Mouse (Mus musculus): Measurements from ENCODE around the gene Arid1b. TPM values are rescaled to one million over a fixed set of nuclear protein-coding genes. Genes with fewer than 3 reads are reported as not detected.

The Arid1b gene
- total and polyA plus RNA-seq, 3 experiments: 11.6 to 49.1 (median 32.4) TPM

DNA sequence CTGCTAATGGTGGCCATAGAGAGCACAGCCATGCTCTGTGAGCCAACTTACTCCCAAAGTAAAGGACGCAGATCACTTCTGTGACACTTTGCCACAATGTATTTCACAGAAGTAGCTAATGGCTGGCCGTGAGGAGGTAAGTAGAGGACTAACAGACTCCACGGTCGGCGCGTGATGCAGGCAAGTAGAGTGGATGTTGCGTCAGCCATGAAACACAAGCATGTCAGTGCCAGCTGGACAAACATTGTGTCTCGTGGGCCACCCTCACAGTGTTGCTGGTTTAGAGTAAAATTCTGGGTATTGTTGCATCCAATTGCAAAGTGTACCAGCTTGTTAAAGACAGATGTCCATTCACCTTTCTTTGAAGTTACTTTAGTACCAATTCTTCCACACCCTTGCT lies 213.7 kb downstream of the Arid1b start:
- H3K4me1 ChIP-seq (ENCODE audit: insufficient read depth, low read depth, low read length): peaks cover 4% of the 10 kb centered on the region; the same call in 1 of the 2 replicates

DNA sequence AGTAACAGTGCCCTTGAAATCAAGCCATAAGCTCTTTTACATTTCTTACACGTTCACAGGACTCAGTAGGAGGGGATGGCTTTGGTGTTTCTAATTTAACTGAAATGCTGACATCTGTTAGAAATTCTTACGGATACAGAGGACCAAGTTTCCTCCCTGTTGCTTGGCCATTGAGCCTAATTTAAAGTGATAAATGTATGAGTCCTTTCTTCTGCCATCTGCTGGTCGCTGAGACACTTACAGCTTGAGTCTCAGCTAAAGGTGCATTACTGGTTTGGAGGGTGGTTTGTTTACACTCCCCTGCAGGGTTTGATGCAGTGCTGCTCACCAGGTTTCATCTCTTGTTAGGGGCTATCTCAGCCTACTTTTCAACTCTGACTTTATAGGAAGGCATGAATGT lies 214.2 kb downstream of the Arid1b start:
- H3K9me3 ChIP-seq (replicated peaks): no peaks in the 10 kb centered on the region
- H3K27me3 ChIP-seq (ENCODE audit: insufficient read depth, low read length): no peaks in the 10 kb centered on the region
- ATAC-seq (ENCODE audit: extremely low read depth, insufficient number of reproducible peaks, low FRiP score, poor library complexity, severe bottlenecking) (no peak), DNase-seq (ENCODE audit: low spot score) (no peak)
- no peak for TF ChIP-seq GATA2 (IDR thresholded peaks at IDR 0.05; ENCODE audit: borderline replicate concordance, low read depth, low read length)
- TF ChIP-seq CTCF (IDR thresholded peaks at IDR 0.05; ENCODE audit: low read depth, low read length): no peak
- no peak for TF ChIP-seq POLR2AphosphoS5 (IDR thresholded peaks at IDR 0.05; ENCODE audit: insufficient replicate concordance, low read depth, low read length)
- no peak for TF ChIP-seq TAL1 (conservative IDR thresholded peaks at IDR 0.05; ENCODE audit: low read depth, low read length)
- no peak for TF ChIP-seq GATA1 (IDR thresholded peaks at IDR 0.05; ENCODE audit: borderline replicate concordance, low read length)
- peaks cover 4% of the 10 kb centered on the region; the same call in 1 of the 2 replicates for H3K4me1 ChIP-seq (ENCODE audit: insufficient read depth, low read depth, low read length)
- H3K4me3 ChIP-seq (ENCODE audit: low read depth, low read length): no peak overlapping the region
- peaks cover 26% of the 10 kb centered on the region for H3K36me3 ChIP-seq (replicated peaks)

More for the DNA sequence above, 213.7 kb downstream of the Arid1b start:
- ATAC-seq (ENCODE audit: extremely low read depth, insufficient number of reproducible peaks, low FRiP score, poor library complexity, severe bottlenecking) (no peak), DNase-seq (ENCODE audit: low spot score) (no peak)
- Histone ChIP-seq H3K36me3 (replicated peaks) (peaks cover 23% of the 10 kb centered on the region), H3K9me3 (replicated peaks) (no peaks in the 10 kb centered on the region), H3K4me3 (ENCODE audit: low read depth, low read length) (no peak overlapping the region), H3K27me3 (ENCODE audit: insufficient read depth, low read length) (no peaks in the 10 kb centered on the region)
- TF ChIP-seq GATA1 (IDR thresholded peaks at IDR 0.05; ENCODE audit: borderline replicate concordance, low read length) (no peak), GATA2 (IDR thresholded peaks at IDR 0.05; ENCODE audit: borderline replicate concordance, low read depth, low read length) (no peak), CTCF (IDR thresholded peaks at IDR 0.05; ENCODE audit: low read depth, low read length) (no peak), POLR2AphosphoS5 (IDR thresholded peaks at IDR 0.05; ENCODE audit: insufficient replicate concordance, low read depth, low read length) (no peak), TAL1 (conservative IDR thresholded peaks at IDR 0.05; ENCODE audit: low read depth, low read length) (no peak)

DNA sequence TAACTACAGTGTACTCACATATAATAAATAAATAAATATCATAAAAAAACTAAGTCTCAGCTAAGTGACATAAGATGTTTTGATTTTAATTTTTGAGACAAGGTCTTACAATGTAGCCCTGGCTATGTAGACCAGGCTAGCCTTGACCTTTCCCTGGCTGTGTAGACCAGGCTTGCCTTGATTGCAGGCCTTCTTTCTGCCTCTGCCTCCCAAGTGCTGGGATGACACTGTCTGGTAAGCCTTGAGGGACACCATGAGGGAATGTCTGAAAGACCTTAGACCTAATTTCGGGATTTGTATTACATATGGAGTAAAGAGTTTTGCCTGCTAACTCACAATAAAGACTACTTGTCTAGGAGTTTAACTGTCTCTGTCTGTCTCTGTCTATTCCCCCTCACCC lies 214.9 kb downstream of the Arid1b start:
- DNase-seq (ENCODE audit: low spot score): no peak
- Histone ChIP-seq H3K36me3 (replicated peaks) (peaks cover 23% of the 10 kb centered on the region), H3K4me3 (ENCODE audit: low read depth, low read length) (no peak overlapping the region), H3K27me3 (ENCODE audit: insufficient read depth, low read length) (no peaks in the 10 kb centered on the region), H3K9me3 (replicated peaks) (no peaks in the 10 kb centered on the region), H3K4me1 (ENCODE audit: insufficient read depth, low read depth, low read length) (peaks cover 4% of the 10 kb centered on the region; the same call in 1 of the 2 replicates)
- TF ChIP-seq TAL1 (conservative IDR thresholded peaks at IDR 0.05; ENCODE audit: low read depth, low read length): no peak
- TF ChIP-seq GATA1 (IDR thresholded peaks at IDR 0.05; ENCODE audit: borderline replicate concordance, low read length): no peak
- TF ChIP-seq POLR2AphosphoS5 (IDR thresholded peaks at IDR 0.05; ENCODE audit: insufficient replicate concordance, low read depth, low read length): no peak
- TF ChIP-seq CTCF (IDR thresholded peaks at IDR 0.05; ENCODE audit: low read depth, low read length): no peak
- no peak for ATAC-seq (ENCODE audit: extremely low read depth, insufficient number of reproducible peaks, low FRiP score, poor library complexity, severe bottlenecking)

DNA sequence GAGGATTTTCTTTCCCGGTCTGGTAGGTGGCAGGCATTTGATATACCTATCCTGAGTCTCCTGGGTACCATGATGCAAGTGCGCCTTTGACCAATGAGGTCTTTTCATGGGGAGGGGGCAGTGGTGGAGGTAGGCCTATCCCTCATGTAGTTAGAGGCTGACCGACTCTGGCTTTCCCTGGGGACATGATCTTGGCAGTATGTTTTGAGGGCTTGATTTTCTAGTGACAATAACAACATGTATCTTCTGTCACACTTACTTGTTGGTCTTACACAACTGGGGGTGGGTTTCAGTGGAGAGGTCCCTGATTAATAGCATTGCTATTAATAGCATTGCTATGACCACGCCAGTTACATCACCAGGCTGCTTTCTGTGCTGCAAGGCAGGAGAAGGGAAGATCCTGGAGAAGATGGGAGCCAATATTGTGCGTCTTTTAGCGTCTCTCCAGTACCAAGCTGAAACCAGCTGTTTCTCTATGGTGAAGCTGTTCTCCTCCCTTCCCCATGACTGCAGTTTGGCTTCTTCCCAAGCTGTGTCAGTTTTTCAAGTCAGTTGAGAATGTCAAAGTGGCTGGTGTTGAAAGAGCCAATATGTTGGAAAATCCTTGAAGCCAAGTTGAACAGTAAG lies 216.1 kb downstream of the Arid1b start:
- no peak for ATAC-seq (ENCODE audit: extremely low read depth, insufficient number of reproducible peaks, low FRiP score, poor library complexity, severe bottlenecking)

DNA sequence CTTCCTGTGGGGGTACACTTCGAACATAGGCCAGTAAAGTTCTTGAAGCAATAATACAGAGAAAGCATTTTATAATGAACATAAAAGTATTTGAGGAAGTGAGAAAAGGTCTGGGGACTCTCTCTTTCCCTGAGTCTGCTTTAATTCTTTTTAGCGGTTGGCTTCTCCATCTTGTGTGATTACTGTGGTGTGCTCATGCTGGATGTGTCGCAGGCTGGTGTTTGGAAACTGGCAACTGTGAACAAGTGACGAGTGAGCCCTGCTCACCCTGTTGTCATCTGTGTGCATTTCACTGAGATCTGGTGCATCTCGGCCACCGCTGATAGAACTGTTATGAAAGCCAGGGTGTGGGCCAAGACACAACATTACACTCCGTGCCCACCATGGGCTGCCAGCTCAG lies 216.8 kb downstream of the Arid1b start:
- no peak for ATAC-seq (ENCODE audit: extremely low read depth, insufficient number of reproducible peaks, low FRiP score, poor library complexity, severe bottlenecking)
- H3K4me3 ChIP-seq (ENCODE audit: low read depth, low read length): no peak overlapping the region

More for the DNA sequence above, 216.1 kb downstream of the Arid1b start:
- H3K9me3 ChIP-seq (replicated peaks): no peaks in the 10 kb centered on the region
- H3K4me1 ChIP-seq (ENCODE audit: insufficient read depth, low read depth, low read length): no peaks in the 10 kb centered on the region
- TF ChIP-seq POLR2AphosphoS5 (IDR thresholded peaks at IDR 0.05; ENCODE audit: insufficient replicate concordance, low read depth, low read length) (no peak), GATA1 (IDR thresholded peaks at IDR 0.05; ENCODE audit: borderline replicate concordance, low read length) (no peak), CTCF (IDR thresholded peaks at IDR 0.05; ENCODE audit: low read depth, low read length) (no peak), GATA2 (IDR thresholded peaks at IDR 0.05; ENCODE audit: borderline replicate concordance, low read depth, low read length) (no peak), TAL1 (conservative IDR thresholded peaks at IDR 0.05; ENCODE audit: low read depth, low read length) (no peak)
- no peak for DNase-seq (ENCODE audit: low spot score)
- no peak overlapping the region for H3K4me3 ChIP-seq (ENCODE audit: low read depth, low read length)
- peaks cover 21% of the 10 kb centered on the region for H3K36me3 ChIP-seq (replicated peaks)
- no peaks in the 10 kb centered on the region for H3K27me3 ChIP-seq (ENCODE audit: insufficient read depth, low read length)

DNA sequence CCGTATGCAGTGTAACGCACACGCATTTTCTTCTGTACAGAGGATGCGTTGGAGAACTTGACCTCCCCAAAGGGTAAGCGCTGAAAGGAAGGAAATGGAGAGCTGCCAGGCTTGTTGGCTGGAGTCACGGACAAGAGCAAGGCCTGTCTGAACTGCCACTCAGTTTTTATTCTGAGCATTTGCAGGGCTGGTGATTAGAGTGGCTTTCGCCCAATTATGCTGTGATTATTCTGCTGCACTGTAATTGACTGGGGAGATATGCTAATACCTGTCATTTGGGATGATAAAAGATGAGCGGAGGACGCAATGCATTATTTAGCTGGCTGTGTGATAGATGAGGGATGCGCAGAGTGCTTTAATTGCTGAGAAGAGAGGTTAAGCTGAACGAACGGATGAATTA lies 218.0 kb downstream of the Arid1b start:
- Histone ChIP-seq H3K36me3 (replicated peaks) (peaks cover 25% of the 10 kb centered on the region), H3K9me3 (replicated peaks) (no peaks in the 10 kb centered on the region), H3K4me1 (ENCODE audit: insufficient read depth, low read depth, low read length) (no peaks in the 10 kb centered on the region; the same call in 1 of the 2 replicates), H3K4me3 (ENCODE audit: low read depth, low read length) (no peak overlapping the region), H3K27me3 (ENCODE audit: insufficient read depth, low read length) (no peaks in the 10 kb centered on the region)
- ATAC-seq (ENCODE audit: extremely low read depth, insufficient number of reproducible peaks, low FRiP score, poor library complexity, severe bottlenecking) (no peak), DNase-seq (ENCODE audit: low spot score) (no peak)
- TF ChIP-seq GATA2 (IDR thresholded peaks at IDR 0.05; ENCODE audit: borderline replicate concordance, low read depth, low read length) (no peak), TAL1 (conservative IDR thresholded peaks at IDR 0.05; ENCODE audit: low read depth, low read length) (no peak), POLR2AphosphoS5 (IDR thresholded peaks at IDR 0.05; ENCODE audit: insufficient replicate concordance, low read depth, low read length) (no peak), GATA1 (IDR thresholded peaks at IDR 0.05; ENCODE audit: borderline replicate concordance, low read length) (no peak), CTCF (IDR thresholded peaks at IDR 0.05; ENCODE audit: low read depth, low read length) (no peak)

More for the DNA sequence above, 216.8 kb downstream of the Arid1b start:
- H3K9me3 ChIP-seq (replicated peaks): no peaks in the 10 kb centered on the region
- H3K27me3 ChIP-seq (ENCODE audit: insufficient read depth, low read length): no peaks in the 10 kb centered on the region
- TF ChIP-seq GATA1 (IDR thresholded peaks at IDR 0.05; ENCODE audit: borderline replicate concordance, low read length): no peak
- TF ChIP-seq CTCF (IDR thresholded peaks at IDR 0.05; ENCODE audit: low read depth, low read length): no peak
- TF ChIP-seq TAL1 (conservative IDR thresholded peaks at IDR 0.05; ENCODE audit: low read depth, low read length): no peak
- TF ChIP-seq GATA2 (IDR thresholded peaks at IDR 0.05; ENCODE audit: borderline replicate concordance, low read depth, low read length): no peak
- no peak for TF ChIP-seq POLR2AphosphoS5 (IDR thresholded peaks at IDR 0.05; ENCODE audit: insufficient replicate concordance, low read depth, low read length)
- no peak for DNase-seq (ENCODE audit: low spot score)
- peaks cover 21% of the 10 kb centered on the region for H3K36me3 ChIP-seq (replicated peaks)
- no peaks in the 10 kb centered on the region for H3K4me1 ChIP-seq (ENCODE audit: insufficient read depth, low read depth, low read length)
